Mouse (Mus musculus) kidney, postnatal 0 days (tissue): ENCODE data around the gene Mindy2. TPM values are rescaled to one million over a fixed set of nuclear protein-coding genes. Genes with fewer than 3 reads are reported as not detected.
A peak's percentile ranks its signal among the peaks of the same experiment; 100 is the strongest.

Experiments
- ATAC-seq: fragments of 200-750 bp; cut with Nextera tagmentation; replicated peaks from 2 replicates; pipeline ENCODE4 v1.8.0; 2017; ENCODE audit warnings: low read depth, moderate number of reproducible peaks, moderate TSS enrichment, moderate library complexity; ENCODE audit not compliant: low FRiP score
- DNase-seq: peaks from one replicate; pipeline ENCODE4 v3.0.0-alpha.2; 2016; ENCODE audit warnings: low spot score
- H3K27ac ChIP-seq: fragments of 300-500 bp; sonication (generic); 2 replicates; pipeline ENCODE4 v1.5.1; 2014; ENCODE audit warnings: mild to moderate bottlenecking
- H3K27me3 ChIP-seq: fragments of 300-500 bp; sonication (generic); 2 replicates; pipeline ENCODE4 v1.6.1; 2014; ENCODE audit warnings: low read length, mixed read lengths; ENCODE audit not compliant: insufficient read depth
- H3K36me3 ChIP-seq: fragments of 300-500 bp; sonication (generic); 2 replicates; pipeline ENCODE4 v1.6.1; 2014; ENCODE audit warnings: low read length, mixed read lengths; ENCODE audit not compliant: insufficient read depth
- H3K4me1 ChIP-seq: fragments of 300-500 bp; sonication (generic); replicated peaks from 2 replicates; pipeline ENCODE4 v1.6.1; 2014; ENCODE audit warnings: antibody characterized with exemption, low read length, mixed read lengths; ENCODE audit not compliant: insufficient read depth
- H3K4me2 ChIP-seq: fragments of 300-500 bp; sonication (generic); 2 replicates; pipeline ENCODE4 v1.6.1; 2014; ENCODE audit warnings: mild to moderate bottlenecking, low read length, moderate library complexity, mixed read lengths
- H3K4me3 ChIP-seq: fragments of 300-500 bp; sonication (generic); replicated peaks from 2 replicates; pipeline ENCODE4 v1.5.1; 2014; ENCODE audit warnings: low read depth, low read length
- H3K9ac ChIP-seq: fragments of 300-500 bp; sonication (generic); 2 replicates; pipeline ENCODE4 v1.6.1; 2014; ENCODE audit warnings: low read depth, low read length
- H3K9me3 ChIP-seq: fragments of 300-500 bp; sonication (generic); replicated peaks from 2 replicates; pipeline ENCODE4 v1.6.1; 2016; ENCODE audit warnings: low read length, inconsistent platforms, mixed read lengths
- CTCF ChIP-seq: IDR thresholded peaks from 2 replicates; pipeline ENCODE4 v1.5.1; 2016; ENCODE audit warnings: antibody characterized with exemption, low read depth, mild to moderate bottlenecking, moderate library complexity
- WGBS: fragments of 180-500 bp; shearing (Covaris S2); extraction: QIAGEN DNeasy Blood & Tissue Kit; methylation state at CpG from one replicate; pipeline ENCODE4 v1.1.7; 2014; 5-methylcytosine and 5-hydroxymethylcytosine counted together
- polyA plus RNA-seq: library from polyadenylated mRNA; unstranded; fragments of >200 nt; fragmentation: Nextera tagmentation; extraction: Ambion mirVana; gene quantifications from 2 replicates; pipeline ENCODE4 v1.2.1, GENCODE M21; 2015

Mindy2 gene
- polyA plus RNA-seq, 1 experiment from 2014 or later = 16.9 TPM

- no peaks in the 10 kb centered on the region for H3K27me3 ChIP-seq
Measured at GRCm38 (mm10) chr9:70690579-70690978, 33.6 kb upstream of the Mindy2 start.

GRCm38 (mm10) chr9:70689926-70690325 lies 33.0 kb upstream of the Mindy2 start:
- no peak for ATAC-seq
- H3K4me2 ChIP-seq = no peak overlapping the region
- no peaks in the 10 kb centered on the region for H3K36me3 ChIP-seq
- no peak overlapping the region for H3K27ac ChIP-seq
- H3K4me1 ChIP-seq = no peaks in the 10 kb centered on the region; the same call in 1 of the 2 replicates
- 76% methylated on average over 3 of the region's 3 CpGs for WGBS
- no peak overlapping the region for H3K4me3 ChIP-seq
- no peak overlapping the region for H3K9ac ChIP-seq
- no peak for DNase-seq
- no peaks in the 10 kb centered on the region for H3K27me3 ChIP-seq
- TF ChIP-seq CTCF = no peak
- H3K9me3 ChIP-seq = no peaks in the 10 kb centered on the region

More at GRCm38 (mm10) chr9:70690579-70690978, 33.6 kb upstream of the Mindy2 start:
- no peak for DNase-seq
- Histone ChIP-seq H3K4me3 (no peak overlapping the region), H3K4me1 (no peaks in the 10 kb centered on the region; the same call in 1 of the 2 replicates), H3K9ac (no peak overlapping the region), H3K9me3 (no peaks in the 10 kb centered on the region), H3K36me3 (no peaks in the 10 kb centered on the region), H3K27ac (no peak overlapping the region), H3K4me2 (no peak overlapping the region)
- no peak for ATAC-seq
- no peak for TF ChIP-seq CTCF

- no peak for TF ChIP-seq CTCF
- Histone ChIP-seq H3K4me1 (no peaks in the 10 kb centered on the region; the same call in 1 of the 2 replicates), H3K9me3 (no peaks in the 10 kb centered on the region), H3K36me3 (no peaks in the 10 kb centered on the region), H3K27ac (no peak overlapping the region), H3K9ac (no peak overlapping the region), H3K4me2 (no peak overlapping the region), H3K27me3 (no peaks in the 10 kb centered on the region), H3K4me3 (no peak overlapping the region)
- ATAC-seq (no peak), DNase-seq (no peak)
- 86% methylated on average over 2 of the region's 2 CpGs for WGBS
Measured at GRCm38 (mm10) chr9:70688301-70688968, 31.5 kb upstream of the Mindy2 start.

- H3K4me3 ChIP-seq = no peak overlapping the region
- H3K27me3 ChIP-seq = no peaks in the 10 kb centered on the region
- WGBS = 53% methylated on average over 1 of the region's 1 CpGs
- no peak for ATAC-seq
- H3K27ac ChIP-seq = no peak overlapping the region
- no peak for DNase-seq
- TF ChIP-seq CTCF = no peak
- H3K9ac ChIP-seq = no peak overlapping the region
- no peak overlapping the region for H3K4me2 ChIP-seq
- H3K9me3 ChIP-seq = no peaks in the 10 kb centered on the region
- H3K4me1 ChIP-seq = peaks cover 7% of the 10 kb centered on the region; the same call in 1 of the 2 replicates
- no peaks in the 10 kb centered on the region for H3K36me3 ChIP-seq
Measured at GRCm38 (mm10) chr9:70682202-70682601, 25.2 kb upstream of the Mindy2 start.

- Histone ChIP-seq H3K9ac (peak overlapping the region; percentile 97), H3K36me3 (no peaks in the 10 kb centered on the region), H3K27me3 (no peaks in the 10 kb centered on the region), H3K4me3 (peak overlapping the region; percentile 97), H3K4me2 (peak overlapping the region; percentile 58), H3K9me3 (no peaks in the 10 kb centered on the region), H3K4me1 (0 out of 2 replicates have a peak, but pooled peaks cover 7% of the 10 kb centered on the region), H3K27ac (peak overlapping the region; percentile 98)
- under 1% methylated on average over 98 of the region's 103 CpGs for WGBS
- peak; percentile 69 for ATAC-seq
- no peak for TF ChIP-seq CTCF
- peak; percentile 60 for DNase-seq
Measured at GRCm38 (mm10) chr9:70679132-70680091, 22.4 kb upstream of the Mindy2 start.

- under 1% methylated on average over 48 of the region's 48 CpGs for WGBS
- Histone ChIP-seq H3K9ac (peak within 1 kb of the TSS; percentile 97), H3K4me3 (peak within 1 kb of the TSS; percentile 97), H3K36me3 (no peaks in the 10 kb centered on the region), H3K4me2 (peak within 1 kb of the TSS; percentile 67), H3K27ac (peak within 1 kb of the TSS; percentile 98), H3K9me3 (no peaks in the 10 kb centered on the region), H3K4me1 (0 out of 2 replicates have a peak, but pooled peaks cover 7% of the 10 kb centered on the region), H3K27me3 (no peaks in the 10 kb centered on the region)
- ATAC-seq (peak; percentile 99), DNase-seq (peak; percentile 99)
- TF ChIP-seq CTCF = no peak
Measured at GRCm38 (mm10) chr9:70678682-70679131, 21.7 kb upstream of the Mindy2 start, which contains the start of gene Adam10. Gene Adam10, plus strand, starts transcription at chr9:70678997.
